Comparison of ENCODE assay signal across 10 mouse cellular contexts in the genomic region with DNA sequence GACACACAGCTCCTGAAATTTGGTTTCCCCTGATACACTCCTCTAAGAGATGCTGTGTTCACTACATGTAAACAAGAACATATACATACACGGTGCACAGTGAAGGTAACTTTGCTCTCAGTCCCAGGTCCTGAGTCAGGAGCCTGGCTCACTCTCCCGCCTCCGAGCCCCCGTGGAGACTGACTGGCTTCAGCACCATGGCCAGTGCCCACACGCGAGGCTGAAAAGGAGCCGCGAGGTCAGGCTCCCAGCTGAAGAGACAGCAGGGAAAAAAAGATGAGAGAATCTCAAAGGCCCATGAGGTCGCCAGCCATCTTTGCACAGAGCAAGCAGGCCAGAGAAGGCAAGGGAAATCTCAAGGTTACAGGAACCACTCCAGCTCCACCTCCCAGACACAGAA. TPM values are rescaled to one million over a fixed set of nuclear protein-coding genes. Genes with fewer than 3 reads are reported as not detected.
DNase-seq lines count a peak whose midpoint lies in the region; ATAC-seq and TF ChIP-seq lines count a peak whose summit lies in the region.
"Had no signal": no experiment of that assay in that cellular context is flagged by ENCODE, and none has a peak within 500 bp of the region (broad histone marks: within the 10 kb centered on the region; RNA-seq: fewer than 3 reads in every experiment).

No protein-coding gene starts in this region.

- no peak for ATAC-seq in forebrain, postnatal 0 days

- no peaks in the 10 kb centered on the region for H3K36me3 ChIP-seq in forebrain, postnatal 0 days (ENCODE audit: insufficient read depth)
- H3K36me3 ChIP-seq: embryonic facial prominence, embryonic 13.5 days had no signal

- H3K27me3 ChIP-seq in forebrain, postnatal 0 days (ENCODE audit: insufficient read depth, low read length): no peaks in the 10 kb centered on the region

- no peaks in the 10 kb centered on the region for H3K4me1 ChIP-seq in forebrain, postnatal 0 days (ENCODE audit: insufficient read depth)
- H3K4me1 ChIP-seq: embryonic facial prominence, embryonic 13.5 days had no signal

- no peaks in the 10 kb centered on the region for H3K9me3 ChIP-seq in forebrain, postnatal 0 days (ENCODE audit: low read length)
- H3K9me3 ChIP-seq: embryonic facial prominence, embryonic 13.5 days had no signal

- H3K4me2 ChIP-seq in forebrain, postnatal 0 days (ENCODE audit: low read depth): no peak overlapping the region
- H3K4me2 ChIP-seq: embryonic facial prominence, embryonic 13.5 days had no signal

- TF ChIP-seq CTCF in forebrain, postnatal 0 days (IDR thresholded peaks at IDR 0.05; ENCODE audit: low read depth): no peak

- H3K9ac ChIP-seq in forebrain, postnatal 0 days: no peak overlapping the region
- H3K9ac ChIP-seq: embryonic facial prominence, embryonic 13.5 days had no signal

- no peak overlapping the region for H3K4me3 ChIP-seq in forebrain, postnatal 0 days (ENCODE audit: low read depth, low read length)
- H3K4me3 ChIP-seq: embryonic facial prominence, embryonic 13.5 days had no signal

- intact Hi-C loops in heart, postnatal 10 days (cut with DNase I): no loop called here
- intact Hi-C loops in heart, postnatal 25 days (cut with DNase I): no loop called here

- no peak overlapping the region for H3K27ac ChIP-seq in forebrain, postnatal 0 days (ENCODE audit: low read depth, low read length)
- H3K27ac ChIP-seq: embryonic facial prominence, embryonic 13.5 days had no signal

- WGBS in forebrain, postnatal 0 days: 13% methylated on average over 9 of the region's 9 CpGs

- DNase-seq in heart, postnatal 10 days: peak; percentile 52 to 75
- DNase-seq in heart, postnatal 25 days (ENCODE audit: low spot score): no peak
- peak; percentile 54 for DNase-seq in urinary bladder, postnatal 25 days (ENCODE audit: low spot score)
- no peak for DNase-seq in urinary bladder, adult 2 months (ENCODE audit: low spot score)
- peak; percentile 63 to 65 for DNase-seq in kidney, postnatal 25 days
- DNase-seq in c-Kit-positive CD71-positive TER-119-positive erythroid progenitor cells, embryonic 14.5 days (ENCODE audit: low spot score): no peak
- no peak for DNase-seq in forebrain, postnatal 0 days
- no peak for DNase-seq in layer of hippocampus, postnatal 10 days (ENCODE audit: low spot score in 2 of 2)

RNA-seq across cellular contexts. Expression of gene 3100002H09Rik, which starts 22.7 kb away (rescaled TPM):
- total RNA-seq in heart, postnatal 10 days (2021): not detected
- not detected for total RNA-seq in heart, postnatal 25 days (2021)
- polyA plus RNA-seq in urinary bladder, adult 2 months (2012; rRNA removed): not detected in 2 replicates
- total RNA-seq in forebrain, postnatal 0 days (2014; rRNA removed): 0.23 TPM in 1 of 2 replicates, not detected in the other
- 0.18 TPM in 1 of 2 replicates, not detected in the other for polyA plus RNA-seq in forebrain, postnatal 0 days (2015; fragmentation: Nextera tagmentation; extraction: Ambion mirVana)
- 1 to 10 TPM in 1 of 2 experiments, under 1 TPM in 1; 0.94 to 1.7 TPM for total RNA-seq in layer of hippocampus, postnatal 10 days (2021)
- polyA plus RNA-seq: embryonic facial prominence, embryonic 13.5 days; limb, embryonic 14.5 days had no signal

RNA-seq across cellular contexts. Expression of gene Pou3f1, which starts 23.3 kb away (rescaled TPM):
- under 1 TPM; 0.12 to 0.26 TPM for total RNA-seq in heart, postnatal 10 days (2021)
- total RNA-seq in heart, postnatal 25 days (2021): under 1 TPM; 0.08 to 0.14 TPM
- polyA plus RNA-seq in urinary bladder, adult 2 months (2012; rRNA removed): 0.14 and 0.18 TPM in 2 replicates
- 19.7 and 30.5 TPM in 2 replicates for total RNA-seq in forebrain, postnatal 0 days (2014; rRNA removed)
- polyA plus RNA-seq in forebrain, postnatal 0 days (2015; fragmentation: Nextera tagmentation; extraction: Ambion mirVana): 20.2 and 31.1 TPM in 2 replicates
- 10 to 100 TPM; 48.6 to 55.5 TPM for total RNA-seq in layer of hippocampus, postnatal 10 days (2021)

Comparison
In these comparisons a context has a peak if more than half of its experiments do, and no peak if none do; other contexts are left out.
1. DNase-seq: peak in heart, postnatal 10 days (2 of 2), urinary bladder, postnatal 25 days (single experiment) and kidney, postnatal 25 days (2 of 2); none in heart, postnatal 25 days (single experiment), urinary bladder, adult 2 months (single experiment), c-Kit-positive CD71-positive TER-119-positive erythroid progenitor cells, embryonic 14.5 days (single experiment), forebrain, postnatal 0 days (single experiment) and layer of hippocampus, postnatal 10 days (0 of 2).
2. RNA of gene Pou3f1, which starts 23.3 kb away (total RNA-seq): 48.6 to 55.5 TPM in layer of hippocampus, postnatal 10 days and 19.7 to 30.5 TPM in forebrain, postnatal 0 days; 0.12 to 0.26 TPM in heart, postnatal 10 days and 0.08 to 0.14 TPM in heart, postnatal 25 days; every median in the first group is over 10 times any median in the second.